Mouse (Mus musculus) C2C12 (cell line): ENCODE results near the gene Ccrl2.

ENCODE experiments used
- CTCF ChIP-seq: IDR thresholded peaks from one replicate; pipeline ENCODE4 v1.5.1; 2011; ENCODE audit not compliant: control insufficient read depth, insufficient read depth, insufficient read length
- USF1 ChIP-seq: IDR thresholded peaks from one replicate; pipeline ENCODE4 v1.6.1; 2011; ENCODE audit warnings: low read depth, mild to moderate bottlenecking, control low read depth, moderate library complexity

- no peak for TF ChIP-seq CTCF
- TF ChIP-seq USF1, result no peak
Measured at GRCm38 (mm10) chr9:111087960-111088359, 30.6 kb upstream of the Ccrl2 start.
